Mouse (Mus musculus): ENCODE data around the gene Msgn1.

DNA sequence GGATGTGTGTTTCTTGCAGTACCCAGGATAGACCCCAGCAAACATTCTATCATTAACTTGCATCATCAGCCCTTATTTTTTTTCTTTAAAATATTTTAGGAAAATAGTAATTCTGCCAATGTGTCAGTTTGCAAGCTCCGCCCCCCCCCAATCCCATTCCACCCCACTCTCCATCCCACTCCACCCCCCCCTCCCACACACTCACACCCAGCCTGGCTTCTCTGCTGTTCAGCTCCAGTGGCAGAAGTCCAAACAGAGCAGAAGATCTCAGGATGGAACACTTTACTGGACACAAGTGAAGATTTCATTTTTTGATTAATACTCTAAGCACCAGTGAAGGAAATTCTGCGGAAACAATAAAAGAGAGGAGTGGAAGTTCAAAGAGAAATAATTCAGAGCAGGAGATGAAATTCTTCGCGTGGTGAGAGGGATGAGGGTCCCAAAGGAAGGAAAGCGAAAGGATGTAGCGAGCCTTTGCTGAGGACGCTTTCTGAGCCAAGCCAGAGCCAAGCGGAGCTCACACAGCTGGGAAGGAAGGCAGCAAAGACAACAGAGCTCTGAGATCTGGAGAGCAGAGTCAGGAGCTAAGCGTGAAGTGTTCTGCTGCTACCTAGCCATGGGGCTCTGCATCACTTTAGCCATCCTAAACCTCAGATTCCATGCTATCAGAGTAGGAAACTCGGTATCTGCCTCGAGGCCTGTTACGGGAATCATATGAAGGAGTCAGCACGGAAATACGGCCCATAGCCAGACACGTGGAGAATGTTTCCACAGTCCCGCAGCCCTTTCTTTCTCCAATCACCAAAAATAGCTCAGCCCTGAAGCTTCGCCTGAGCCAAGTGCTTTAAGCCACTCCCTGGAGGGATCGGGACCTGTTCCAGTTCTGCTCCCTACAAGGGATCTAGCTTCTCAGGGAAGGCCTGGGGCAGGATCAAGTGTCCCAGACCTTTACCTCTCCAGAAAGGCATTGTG lies 4.8 kb downstream of the Msgn1 start:
- TF ChIP-seq CTCF (IDR thresholded peaks at IDR 0.05; ENCODE audit: control insufficient read depth, insufficient read depth, insufficient read length) (no peak), USF1 (IDR thresholded peaks at IDR 0.05; ENCODE audit: low read depth) (no peak)
